Mouse (Mus musculus) forebrain, embryonic 13.5 days (tissue): ENCODE data around the gene Cir1. TPM values are rescaled to one million over a fixed set of nuclear protein-coding genes. Genes with fewer than 3 reads are reported as not detected.

Source experiments
- ATAC-seq: fragments of 200-750 bp; cut with Nextera tagmentation; 2 replicates; pipeline ENCODE4 v1.8.0; 2017
- H3K27ac ChIP-seq: fragments of 300-500 bp; sonication (generic); 2 replicates; pipeline ENCODE4 v1.5.1; 2015; ENCODE audit warnings: inconsistent platforms, mild to moderate bottlenecking, moderate library complexity
- H3K27me3 ChIP-seq: fragments of 300-500 bp; sonication (generic); 2 replicates; pipeline ENCODE4 v1.6.1; 2015; ENCODE audit warnings: mild to moderate bottlenecking, inconsistent platforms
- H3K36me3 ChIP-seq: fragments of 300-500 bp; sonication (generic); 2 replicates; pipeline ENCODE4 v1.6.1; 2015; ENCODE audit warnings: mild to moderate bottlenecking, inconsistent platforms; ENCODE audit not compliant: poor library complexity, severe bottlenecking
- H3K4me1 ChIP-seq: fragments of 300-500 bp; sonication (generic); 2 replicates; pipeline ENCODE4 v1.6.1; 2015; ENCODE audit warnings: inconsistent platforms
- H3K4me2 ChIP-seq: fragments of 300-500 bp; sonication (generic); 2 replicates; pipeline ENCODE4 v1.6.1; 2015; ENCODE audit warnings: inconsistent platforms, mild to moderate bottlenecking, moderate library complexity
- H3K4me3 ChIP-seq: fragments of 300-500 bp; sonication (generic); 2 replicates; pipeline ENCODE4 v1.5.1; 2015; ENCODE audit warnings: mild to moderate bottlenecking, inconsistent platforms
- H3K9ac ChIP-seq: fragments of 300-500 bp; sonication (generic); 2 replicates; pipeline ENCODE4 v1.6.1; 2015; ENCODE audit warnings: mild to moderate bottlenecking, inconsistent platforms
- H3K9me3 ChIP-seq: fragments of 300-500 bp; sonication (generic); replicated peaks from 2 replicates; pipeline ENCODE4 v1.6.1; 2016; ENCODE audit warnings: inconsistent platforms
- WGBS: fragments of 180-500 bp; shearing (Covaris S2); methylation state at CpG from one replicate; pipeline ENCODE4 v1.1.7; 2015; 5-methylcytosine and 5-hydroxymethylcytosine counted together
- polyA plus RNA-seq: library from polyadenylated mRNA; unstranded; fragments of >200 nt; fragmentation: Nextera tagmentation; extraction: Ambion mirVana; gene quantifications from 2 replicates; pipeline ENCODE4 v1.2.1, GENCODE M21; 2015

Gene Cir1
- polyA plus RNA-seq, 1 experiment from 2014 or later: 30.2 TPM

DNA sequence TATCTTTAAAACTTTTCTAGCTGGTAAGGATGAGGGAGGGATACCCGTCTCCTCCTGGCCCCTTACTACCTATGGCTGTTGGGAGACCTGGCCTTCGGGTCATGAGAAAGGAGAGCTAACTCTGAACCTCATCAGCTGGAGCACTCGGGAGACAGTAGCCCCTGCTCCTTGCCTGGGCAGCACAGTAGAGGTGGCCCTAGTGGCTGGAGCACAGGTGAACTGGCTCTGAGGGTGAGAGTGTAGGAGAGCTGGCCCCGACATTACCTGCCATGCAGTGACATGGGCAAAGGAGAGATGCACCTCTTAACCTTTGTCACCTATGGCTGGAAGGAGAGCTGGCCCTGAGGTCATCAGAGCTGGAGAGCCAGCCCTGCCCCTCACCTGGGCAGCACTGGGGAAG lies 71.2 kb downstream of the Cir1 start:
- no peaks in the 10 kb centered on the region for H3K27me3 ChIP-seq
- H3K9me3 ChIP-seq: no peaks in the 10 kb centered on the region
- no peaks in the 10 kb centered on the region for H3K4me1 ChIP-seq
- H3K4me2 ChIP-seq: no peak overlapping the region
- no peak overlapping the region for H3K4me3 ChIP-seq
- no peaks in the 10 kb centered on the region for H3K36me3 ChIP-seq
- WGBS: 78% methylated on average over 4 of the region's 4 CpGs
- no peak overlapping the region for H3K27ac ChIP-seq
- no peak for ATAC-seq
- H3K9ac ChIP-seq: no peak overlapping the region

Other genes with a start within 250 kb of the Cir1 start
- 104 and 115 TPM in 2 replicates for gene Ola1, start 93.8 kb downstream of the Cir1 start, polyA plus RNA-seq
- gene Sp9, start 40.8 kb downstream of the Cir1 start, polyA plus RNA-seq: 10.6 and 15.4 TPM in 2 replicates
- 9.5 and 10.5 TPM in 2 replicates for gene Scrn3, start 100 bp downstream of the Cir1 start, polyA plus RNA-seq
- 6.8 and 7.2 TPM in 2 replicates for gene Gpr155, start 73.9 kb upstream of the Cir1 start, polyA plus RNA-seq
- 2.4 and 2.8 TPM in 2 replicates for gene Wipf1, start 217.0 kb upstream of the Cir1 start, polyA plus RNA-seq